Mouse (Mus musculus) hindbrain, embryonic 13.5 days (tissue): ENCODE data around the gene Lamc1. TPM values are rescaled to one million over a fixed set of nuclear protein-coding genes. Genes with fewer than 3 reads are reported as not detected.

Experiments used
- ATAC-seq: fragments of 200-750 bp; cut with Nextera tagmentation; 2 replicates; pipeline ENCODE4 v1.8.0; 2017; ENCODE audit warnings: moderate TSS enrichment; ENCODE audit not compliant: low FRiP score
- H3K27ac ChIP-seq: fragments of 300-500 bp; sonication (generic); 2 replicates; pipeline ENCODE4 v1.5.1; 2015; ENCODE audit warnings: inconsistent platforms, mild to moderate bottlenecking, moderate library complexity
- H3K27me3 ChIP-seq: fragments of 300-500 bp; sonication (generic); 2 replicates; pipeline ENCODE4 v1.6.1; 2015; ENCODE audit warnings: mild to moderate bottlenecking, inconsistent platforms
- H3K36me3 ChIP-seq: fragments of 300-500 bp; sonication (generic); 2 replicates; pipeline ENCODE4 v1.6.1; 2015; ENCODE audit warnings: mild to moderate bottlenecking, inconsistent platforms
- H3K4me1 ChIP-seq: fragments of 300-500 bp; sonication (generic); replicated peaks from 2 replicates; pipeline ENCODE4 v1.6.1; 2015; ENCODE audit warnings: inconsistent platforms
- H3K4me2 ChIP-seq: fragments of 300-500 bp; sonication (generic); 2 replicates; pipeline ENCODE4 v1.6.1; 2015; ENCODE audit warnings: inconsistent platforms, mild to moderate bottlenecking, moderate library complexity
- H3K4me3 ChIP-seq: fragments of 300-500 bp; sonication (generic); 2 replicates; pipeline ENCODE4 v1.5.1; 2015; ENCODE audit warnings: mild to moderate bottlenecking, inconsistent platforms
- H3K9ac ChIP-seq: fragments of 300-500 bp; sonication (generic); 2 replicates; pipeline ENCODE4 v1.6.1; 2015; ENCODE audit warnings: mild to moderate bottlenecking, inconsistent platforms
- H3K9me3 ChIP-seq: fragments of 300-500 bp; sonication (generic); 2 replicates; pipeline ENCODE4 v1.6.1; 2016; ENCODE audit warnings: inconsistent platforms
- WGBS: fragments of 180-500 bp; shearing (Covaris S2); methylation state at CpG from one replicate; pipeline ENCODE4 v1.1.7; 2015; 5-methylcytosine and 5-hydroxymethylcytosine counted together
- polyA plus RNA-seq: library from polyadenylated mRNA; unstranded; fragments of >200 nt; fragmentation: Nextera tagmentation; extraction: Ambion mirVana; gene quantifications from 2 replicates; pipeline ENCODE4 v1.2.1, GENCODE M21; 2015

Gene Lamc1
- polyA plus RNA-seq: 18.6 and 20.2 TPM in 2 replicates

GRCm38 (mm10) chr1:153332444-153333295 lies at the start of gene Lamc1:
Gene Lamc1 (minus strand): TSS chr1:153332786.
- Histone ChIP-seq H3K9me3 (no peaks in the 10 kb centered on the region), H3K4me1 (peaks cover 33% of the 10 kb centered on the region), H3K27me3 (no peaks in the 10 kb centered on the region), H3K36me3 (no peaks in the 10 kb centered on the region), H3K9ac (peak within 1 kb of the TSS; percentile 93), H3K4me2 (peak within 1 kb of the TSS; percentile 95), H3K27ac (peak within 1 kb of the TSS; percentile 93), H3K4me3 (peak within 1 kb of the TSS; percentile 97)
- under 1% methylated on average over 63 of the region's 85 CpGs for WGBS
- peak; percentile 92 for ATAC-seq

GRCm38 (mm10) chr1:153380746-153381282 lies 48.2 kb upstream of the Lamc1 start:
- H3K4me1 ChIP-seq: no peaks in the 10 kb centered on the region
- H3K9me3 ChIP-seq: no peaks in the 10 kb centered on the region
- ATAC-seq: no peak
- H3K36me3 ChIP-seq: no peaks in the 10 kb centered on the region
- WGBS: 93% methylated on average over 9 of the region's 9 CpGs
- no peaks in the 10 kb centered on the region for H3K27me3 ChIP-seq
- no peak overlapping the region for H3K27ac ChIP-seq
- H3K4me3 ChIP-seq: no peak overlapping the region
- no peak overlapping the region for H3K9ac ChIP-seq
- H3K4me2 ChIP-seq: no peak overlapping the region

- no peak overlapping the region for H3K4me2 ChIP-seq
- 89% methylated on average over 5 of the region's 5 CpGs for WGBS
- H3K4me3 ChIP-seq: no peak overlapping the region
- ATAC-seq: no peak
- no peak overlapping the region for H3K27ac ChIP-seq
- H3K36me3 ChIP-seq: no peaks in the 10 kb centered on the region
- no peaks in the 10 kb centered on the region for H3K9me3 ChIP-seq
- H3K4me1 ChIP-seq: no peaks in the 10 kb centered on the region
- no peaks in the 10 kb centered on the region for H3K27me3 ChIP-seq
- no peak overlapping the region for H3K9ac ChIP-seq
These were observed 47.2 kb upstream of the Lamc1 start for GRCm38 (mm10) chr1:153379832-153380231.

GRCm38 (mm10) chr1:153378587-153378986 lies 46.0 kb upstream of the Lamc1 start:
- WGBS: 60% methylated on average over 6 of the region's 6 CpGs

GRCm38 (mm10) chr1:153376446-153376845 lies 43.9 kb upstream of the Lamc1 start:
- ATAC-seq: no peak

More at GRCm38 (mm10) chr1:153378587-153378986, 46.0 kb upstream of the Lamc1 start:
- Histone ChIP-seq H3K9me3 (no peaks in the 10 kb centered on the region), H3K4me1 (no peaks in the 10 kb centered on the region), H3K9ac (no peak overlapping the region), H3K27me3 (no peaks in the 10 kb centered on the region), H3K4me2 (no peak overlapping the region), H3K27ac (no peak overlapping the region), H3K36me3 (no peaks in the 10 kb centered on the region), H3K4me3 (no peak overlapping the region)
- no peak for ATAC-seq

GRCm38 (mm10) chr1:153374136-153374535 lies 41.5 kb upstream of the Lamc1 start:
- 87% methylated on average over 4 of the region's 4 CpGs for WGBS
- no peak overlapping the region for H3K27ac ChIP-seq
- H3K4me3 ChIP-seq: no peak overlapping the region
- H3K27me3 ChIP-seq: no peaks in the 10 kb centered on the region
- no peaks in the 10 kb centered on the region for H3K36me3 ChIP-seq
- H3K9me3 ChIP-seq: no peaks in the 10 kb centered on the region
- no peak overlapping the region for H3K9ac ChIP-seq
- no peak for ATAC-seq
- no peaks in the 10 kb centered on the region for H3K4me1 ChIP-seq
- H3K4me2 ChIP-seq: no peak overlapping the region

More at GRCm38 (mm10) chr1:153376446-153376845, 43.9 kb upstream of the Lamc1 start:
- Histone ChIP-seq H3K27me3 (no peaks in the 10 kb centered on the region), H3K9ac (no peak overlapping the region), H3K4me1 (no peaks in the 10 kb centered on the region), H3K4me2 (no peak overlapping the region), H3K27ac (no peak overlapping the region), H3K4me3 (no peak overlapping the region), H3K9me3 (no peaks in the 10 kb centered on the region), H3K36me3 (no peaks in the 10 kb centered on the region)
- WGBS: 16% methylated on average over 6 of the region's 6 CpGs

GRCm38 (mm10) chr1:153371846-153372245 lies 39.3 kb upstream of the Lamc1 start:
- no peaks in the 10 kb centered on the region for H3K9me3 ChIP-seq
- no peak overlapping the region for H3K27ac ChIP-seq
- H3K4me2 ChIP-seq: no peak overlapping the region
- no peaks in the 10 kb centered on the region for H3K4me1 ChIP-seq
- 93% methylated on average over 3 of the region's 3 CpGs for WGBS
- ATAC-seq: no peak
- H3K27me3 ChIP-seq: no peaks in the 10 kb centered on the region
- H3K4me3 ChIP-seq: no peak overlapping the region
- H3K36me3 ChIP-seq: no peaks in the 10 kb centered on the region
- H3K9ac ChIP-seq: no peak overlapping the region

- Histone ChIP-seq H3K36me3 (no peaks in the 10 kb centered on the region), H3K4me2 (no peak overlapping the region), H3K9ac (no peak overlapping the region), H3K4me1 (no peaks in the 10 kb centered on the region), H3K27me3 (no peaks in the 10 kb centered on the region), H3K9me3 (no peaks in the 10 kb centered on the region), H3K27ac (no peak overlapping the region), H3K4me3 (no peak overlapping the region)
- 91% methylated on average over 6 of the region's 6 CpGs for WGBS
- ATAC-seq: no peak
These were observed 36.4 kb upstream of the Lamc1 start for GRCm38 (mm10) chr1:153369011-153369410.

GRCm38 (mm10) chr1:153367048-153367447 lies 34.5 kb upstream of the Lamc1 start:
- H3K4me1 ChIP-seq: no peaks in the 10 kb centered on the region
- no peak overlapping the region for H3K27ac ChIP-seq
- WGBS: 71% methylated on average over 5 of the region's 5 CpGs
- no peak overlapping the region for H3K4me3 ChIP-seq
- no peak overlapping the region for H3K4me2 ChIP-seq
- no peaks in the 10 kb centered on the region for H3K9me3 ChIP-seq
- no peaks in the 10 kb centered on the region for H3K27me3 ChIP-seq
- H3K9ac ChIP-seq: no peak overlapping the region
- no peak for ATAC-seq
- no peaks in the 10 kb centered on the region for H3K36me3 ChIP-seq

GRCm38 (mm10) chr1:153361926-153362325 lies 29.3 kb upstream of the Lamc1 start:
- no peaks in the 10 kb centered on the region for H3K9me3 ChIP-seq
- no peak overlapping the region for H3K27ac ChIP-seq
- H3K9ac ChIP-seq: no peak overlapping the region
- WGBS: 90% methylated on average over 4 of the region's 4 CpGs
- no peaks in the 10 kb centered on the region for H3K36me3 ChIP-seq
- ATAC-seq: no peak
- H3K4me1 ChIP-seq: no peaks in the 10 kb centered on the region
- no peak overlapping the region for H3K4me2 ChIP-seq
- H3K4me3 ChIP-seq: no peak overlapping the region
- no peaks in the 10 kb centered on the region for H3K27me3 ChIP-seq

- H3K36me3 ChIP-seq: no peaks in the 10 kb centered on the region
- no peaks in the 10 kb centered on the region for H3K9me3 ChIP-seq
- no peaks in the 10 kb centered on the region for H3K27me3 ChIP-seq
- H3K27ac ChIP-seq: no peak overlapping the region
- WGBS: 57% methylated on average over 3 of the region's 3 CpGs
- H3K4me1 ChIP-seq: no peaks in the 10 kb centered on the region
- no peak for ATAC-seq
- no peak overlapping the region for H3K9ac ChIP-seq
- H3K4me2 ChIP-seq: no peak overlapping the region
- H3K4me3 ChIP-seq: no peak overlapping the region
These were observed 28.0 kb upstream of the Lamc1 start for GRCm38 (mm10) chr1:153360556-153360955.

- no peaks in the 10 kb centered on the region for H3K27me3 ChIP-seq
- H3K27ac ChIP-seq: no peak overlapping the region
- H3K4me1 ChIP-seq: peaks cover 5% of the 10 kb centered on the region; the same call in 1 of the 2 replicates
- H3K9ac ChIP-seq: no peak overlapping the region
- H3K4me3 ChIP-seq: no peak overlapping the region
- no peaks in the 10 kb centered on the region for H3K36me3 ChIP-seq
- 100% methylated on average over 1 of the region's 1 CpGs for WGBS
- H3K4me2 ChIP-seq: no peak overlapping the region
- no peaks in the 10 kb centered on the region for H3K9me3 ChIP-seq
- ATAC-seq: no peak
These were observed 24.6 kb upstream of the Lamc1 start for GRCm38 (mm10) chr1:153357218-153357617.

- no peak overlapping the region for H3K27ac ChIP-seq
- no peak for ATAC-seq
- H3K4me2 ChIP-seq: no peak overlapping the region
- H3K9me3 ChIP-seq: no peaks in the 10 kb centered on the region
- no peak overlapping the region for H3K9ac ChIP-seq
- no peaks in the 10 kb centered on the region; the same call in 1 of the 2 replicates for H3K27me3 ChIP-seq
- no peaks in the 10 kb centered on the region for H3K36me3 ChIP-seq
- no peak overlapping the region for H3K4me3 ChIP-seq
- H3K4me1 ChIP-seq: peaks cover 5% of the 10 kb centered on the region; the same call in 1 of the 2 replicates
- 32% methylated on average over 2 of the region's 2 CpGs for WGBS
These were observed 21.9 kb upstream of the Lamc1 start for GRCm38 (mm10) chr1:153354466-153354865.
